Mouse (Mus musculus) heart, postnatal 4 days (tissue): ENCODE data around the gene Sec63. TPM values are rescaled to one million over a fixed set of nuclear protein-coding genes. Genes with fewer than 3 reads are reported as not detected.

Experiments
- DNase-seq: peaks from one replicate; pipeline ENCODE4 v3.0.0; 2021
- total RNA-seq, 2 experiments: library from RNA; stranded (reverse); gene quantifications; 2 replicates each; pipeline ENCODE4 v1.2.3; 2021

Gene Sec63
- total RNA-seq: 10 to 100 TPM; 34.4 to 35.9 TPM

- DNase-seq: peak; percentile 99
Measured at GRCm38 (mm10) chr10:42760999-42761900, at the start of gene Sec63. Sec63 (plus strand) TSS chr10:42761496.

DNA sequence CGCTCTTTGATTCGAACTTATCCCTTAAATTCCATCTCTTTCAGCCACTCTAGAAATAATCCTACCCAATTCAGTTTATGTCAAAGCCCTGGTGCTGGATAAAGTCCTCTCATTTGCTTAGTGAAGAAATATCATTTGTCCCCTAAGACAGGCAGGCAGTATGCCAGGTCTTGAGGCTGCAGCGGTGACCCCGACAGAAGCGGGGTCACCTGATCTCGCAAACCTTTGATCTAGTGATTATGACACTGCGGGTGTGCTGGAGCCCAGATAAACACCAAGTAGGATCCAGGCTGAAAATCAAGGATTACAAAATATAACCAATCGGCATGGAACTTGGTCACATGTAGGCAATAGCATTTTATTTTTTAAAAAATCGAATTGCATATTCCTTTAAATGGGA is 46.6 kb upstream of the Sec63 start:
- DNase-seq: no peak

DNA sequence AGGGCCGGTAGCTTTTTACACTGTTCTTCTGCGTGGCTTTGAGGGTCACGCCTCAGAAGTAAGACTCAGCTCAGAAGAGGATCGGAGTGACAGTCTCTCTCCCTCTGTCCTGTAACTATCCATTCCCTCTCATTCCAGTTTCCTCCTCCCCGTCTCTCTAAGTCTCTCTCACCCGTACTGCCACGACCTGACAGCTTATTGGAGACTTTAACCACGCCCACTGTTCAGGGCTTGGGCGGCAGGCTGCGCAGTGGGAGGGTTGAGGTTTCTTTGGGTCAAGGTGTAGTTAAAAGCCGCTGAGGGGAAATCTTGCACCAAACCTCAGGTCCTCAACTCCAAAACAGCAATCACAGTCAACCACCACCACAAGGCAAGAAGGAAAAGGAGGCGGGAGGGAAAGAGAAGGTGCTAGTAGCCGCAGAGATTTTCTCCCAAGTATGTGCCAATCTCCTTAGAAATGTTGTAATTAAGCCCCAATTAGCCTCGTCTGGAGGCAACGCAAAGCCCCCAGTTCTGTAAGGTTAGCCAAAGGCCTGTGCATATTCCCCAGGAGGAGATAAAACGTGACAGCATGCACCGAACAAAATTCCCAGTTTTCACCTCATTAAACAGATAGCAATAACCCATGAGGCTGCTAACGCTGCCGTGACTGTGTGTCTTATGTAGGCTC is 45.8 kb upstream of the Sec63 start:
- DNase-seq: no peak

GRCm38 (mm10) chr10:42722116-42722515 is 39.2 kb upstream of the Sec63 start:
- no peak for DNase-seq

DNA sequence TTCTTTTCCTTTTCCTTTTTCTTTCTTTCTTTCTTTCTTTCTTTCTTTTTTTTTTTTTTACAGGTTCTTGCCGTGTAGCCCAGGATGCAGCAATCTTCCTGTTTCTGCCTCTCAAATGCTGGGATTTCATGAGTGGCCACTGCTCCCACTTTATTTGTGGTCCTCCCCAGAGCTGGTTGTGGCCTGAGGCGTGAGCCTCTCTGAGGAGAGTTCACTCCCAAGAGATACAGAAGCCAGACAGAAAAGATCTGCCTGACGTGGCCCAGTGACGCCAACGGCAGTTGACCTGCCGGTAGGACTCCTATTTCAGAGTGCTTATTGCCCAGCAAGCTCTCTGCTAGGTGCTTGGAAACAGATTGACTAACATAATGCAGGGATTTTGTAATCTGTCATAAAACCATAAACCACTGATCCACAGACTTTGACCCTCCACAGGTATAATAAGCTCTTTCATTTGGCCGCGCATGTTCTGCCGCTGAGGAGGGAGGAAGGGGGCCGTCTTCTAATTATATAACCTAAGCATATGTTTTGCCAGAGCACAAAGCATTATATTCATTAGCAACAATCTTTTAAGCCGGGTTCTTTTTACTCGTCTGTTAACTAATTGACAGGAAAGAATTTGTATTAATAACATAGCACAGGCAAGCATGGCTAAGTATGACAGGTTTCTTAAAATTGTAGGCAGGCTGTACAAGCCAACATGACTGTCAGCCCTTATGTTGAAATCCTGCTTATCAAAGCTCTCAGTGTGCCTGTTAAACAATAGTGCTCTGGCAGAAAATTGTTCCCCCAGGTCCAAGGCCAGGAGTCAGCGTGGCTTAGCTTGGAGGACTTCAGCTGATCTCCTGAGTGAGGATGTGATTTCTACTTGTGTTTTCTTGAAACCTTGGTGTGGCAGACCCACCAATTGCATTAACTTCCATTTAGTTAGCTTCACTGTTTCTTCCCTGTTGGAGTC is 37.7 kb upstream of the Sec63 start:
- DNase-seq: no peak

- no peak for DNase-seq
Measured at GRCm38 (mm10) chr10:42729607-42730006, 31.7 kb upstream of the Sec63 start.

GRCm38 (mm10) chr10:42734546-42735060 is 26.7 kb upstream of the Sec63 start:
- DNase-seq: peak; percentile 34

DNA sequence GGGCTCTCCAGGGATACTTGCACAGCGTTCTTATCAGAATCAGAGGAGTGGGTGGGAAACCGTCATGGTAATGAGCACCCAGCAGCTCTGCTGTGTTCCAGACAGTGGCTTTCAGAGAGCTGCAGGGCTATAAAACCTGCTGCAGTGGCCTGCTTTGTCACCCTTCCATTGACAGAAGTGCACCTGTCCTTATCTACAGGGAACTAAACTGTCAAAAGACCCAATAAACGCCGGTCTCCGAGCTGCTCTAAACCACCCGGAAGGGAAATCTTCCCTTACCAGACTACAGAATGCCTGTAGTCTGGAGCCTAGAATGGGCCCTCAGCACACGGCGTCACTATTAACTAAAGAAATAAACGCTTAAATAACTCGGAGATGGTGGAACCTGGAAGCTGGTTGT is 9.5 kb upstream of the Sec63 start:
- DNase-seq: no peak

- DNase-seq: no peak
Measured at GRCm38 (mm10) chr10:42754341-42754740, 7.0 kb upstream of the Sec63 start.

- no peak for DNase-seq
Measured at GRCm38 (mm10) chr10:42759741-42760140, 1.6 kb upstream of the Sec63 start.

DNA sequence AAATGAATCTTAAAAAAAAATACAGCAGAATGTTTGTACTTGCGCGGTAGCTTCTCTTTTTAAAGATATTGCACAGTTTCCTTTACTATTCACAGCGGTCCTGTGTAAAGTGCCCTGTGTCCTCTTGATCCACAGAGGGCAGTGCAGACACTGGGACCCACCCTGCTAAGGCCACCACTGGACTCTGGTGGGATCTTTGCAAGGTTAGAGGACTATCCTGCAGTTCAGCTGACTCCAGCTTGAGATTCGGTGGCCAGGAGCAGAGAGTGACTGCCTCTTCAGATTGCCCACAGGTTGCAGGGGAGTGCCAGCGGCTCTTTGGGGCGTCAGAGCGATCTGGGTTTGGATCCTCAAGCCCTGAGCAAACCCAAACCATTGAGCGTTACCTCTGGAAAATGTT is 967 bp upstream of the Sec63 start:
- peak; percentile 11 for DNase-seq

GRCm38 (mm10) chr10:42761901-42762669 is 789 bp downstream of the Sec63 start:
- peak; percentile 61 for DNase-seq

- DNase-seq: no peak
Measured at GRCm38 (mm10) chr10:42762670-42763058, 1.4 kb downstream of the Sec63 start.

- no peak for DNase-seq
Measured at GRCm38 (mm10) chr10:42763246-42763645, 1.9 kb downstream of the Sec63 start.

DNA sequence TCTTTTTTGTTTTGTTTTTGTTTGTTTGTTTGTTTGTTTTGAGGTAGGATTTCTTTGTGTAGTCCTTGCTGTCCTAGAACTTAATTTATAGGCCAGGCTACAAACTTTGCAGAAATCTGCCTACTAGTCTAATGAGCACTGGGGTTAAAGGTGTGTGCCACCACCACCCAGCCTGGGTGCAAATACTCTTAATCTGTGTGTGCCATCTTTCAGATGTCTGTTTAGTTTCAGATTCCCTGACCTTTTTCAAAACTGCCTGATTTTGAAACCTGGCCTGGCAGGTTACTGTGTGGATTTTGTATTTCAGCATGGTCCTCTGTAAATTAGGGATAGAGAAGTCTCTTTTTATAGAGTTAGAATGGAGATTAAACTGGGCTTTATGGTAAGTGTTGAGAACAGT is 4.0 kb downstream of the Sec63 start:
- no peak for DNase-seq

DNA sequence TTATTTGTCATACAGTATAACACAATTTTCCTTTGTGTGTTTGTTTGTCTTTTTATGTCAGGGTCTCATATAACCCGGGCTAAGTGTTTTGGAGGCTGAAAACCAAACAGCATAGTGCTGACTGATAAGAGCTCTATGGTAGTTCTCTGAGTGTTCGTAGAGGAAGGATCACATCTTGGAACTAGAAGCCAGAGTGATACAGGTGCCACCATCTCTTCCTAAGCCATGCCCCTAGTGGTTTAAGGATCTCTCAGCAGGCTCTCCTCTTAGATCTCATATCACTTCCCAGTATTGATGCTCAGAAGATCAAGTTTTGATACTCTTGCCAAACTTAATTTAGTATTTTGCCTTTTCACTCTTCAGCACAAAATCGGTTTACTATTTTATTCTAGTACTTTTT is 14.2 kb downstream of the Sec63 start:
- DNase-seq: no peak

GRCm38 (mm10) chr10:42780753-42781152 is 19.5 kb downstream of the Sec63 start:
- DNase-seq: no peak

DNA sequence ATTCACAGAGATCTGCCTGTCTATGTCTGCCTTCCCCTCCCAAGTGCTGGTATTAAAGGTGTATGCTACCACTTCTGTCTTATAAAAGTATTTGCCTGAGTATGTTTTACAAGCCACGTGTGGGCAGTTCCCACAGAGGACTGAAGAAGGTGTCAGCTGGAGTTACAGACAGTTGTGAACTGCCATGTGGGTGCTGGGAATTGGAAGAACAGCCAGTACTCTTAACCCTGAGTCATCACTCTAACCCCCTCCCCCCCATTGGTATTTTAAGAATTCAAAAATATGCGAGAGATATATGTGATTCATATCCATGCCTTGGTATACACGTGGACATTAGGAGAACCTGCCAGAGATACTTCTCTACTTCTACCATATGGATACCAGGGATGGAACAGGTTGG is 20.4 kb downstream of the Sec63 start:
- DNase-seq: no peak

GRCm38 (mm10) chr10:42800922-42801321 is 39.6 kb downstream of the Sec63 start:
- DNase-seq: no peak

GRCm38 (mm10) chr10:42825923-42826322 is 64.6 kb downstream of the Sec63 start:
- no peak for DNase-seq

- no peak for DNase-seq
Measured at GRCm38 (mm10) chr10:42827155-42827554, 65.9 kb downstream of the Sec63 start.

GRCm38 (mm10) chr10:42830007-42830406 is 68.7 kb downstream of the Sec63 start:
- DNase-seq: no peak
